Mouse (Mus musculus): ENCODE data around the gene Kansl2.
"Not testable (repeated sequence)": the region's sequence is repeated elsewhere in the genome, so short reads cannot be mapped to it uniquely, and the experiment has no call there.

The Kansl2 gene

GRCm38 (mm10) chr15:98535921-98536320, 1.9 kb upstream of the Kansl2 start:
- no peak for DNase-seq

GRCm38 (mm10) chr15:98533035-98533531, 981 bp downstream of the Kansl2 start:
- no peak for DNase-seq

GRCm38 (mm10) chr15:98532281-98532680, 1.8 kb downstream of the Kansl2 start:
- DNase-seq = no peak

- no peak for DNase-seq
These were observed 5.9 kb downstream of the Kansl2 start for GRCm38 (mm10) chr15:98528066-98528563.

- no peak for DNase-seq
These were observed 6.8 kb downstream of the Kansl2 start for GRCm38 (mm10) chr15:98527056-98527771.

- no peak for DNase-seq
These were observed 8.0 kb downstream of the Kansl2 start for GRCm38 (mm10) chr15:98526057-98526456.

- no peak for DNase-seq
These were observed 12.8 kb downstream of the Kansl2 start for GRCm38 (mm10) chr15:98521245-98521644.

- no peak for DNase-seq
These were observed 16.4 kb downstream of the Kansl2 start for GRCm38 (mm10) chr15:98517380-98518355.

- DNase-seq = not testable (repeated sequence)
These were observed 19.2 kb downstream of the Kansl2 start for GRCm38 (mm10) chr15:98514845-98515244.

GRCm38 (mm10) chr15:98514146-98514545, 19.9 kb downstream of the Kansl2 start:
- peak; percentile 47 to 69 for DNase-seq

GRCm38 (mm10) chr15:98513676-98514075, 20.4 kb downstream of the Kansl2 start:
- DNase-seq = not testable (repeated sequence)

GRCm38 (mm10) chr15:98512799-98513321, 21.2 kb downstream of the Kansl2 start:
- no peak for DNase-seq

- DNase-seq = no peak
These were observed 21.8 kb downstream of the Kansl2 start for GRCm38 (mm10) chr15:98512232-98512631.

- DNase-seq = peak; percentile 52 to 63
These were observed 22.6 kb downstream of the Kansl2 start for GRCm38 (mm10) chr15:98511386-98511928.

GRCm38 (mm10) chr15:98510438-98511385, 23.4 kb downstream of the Kansl2 start:
- peak; percentile 63 to 72 for DNase-seq

GRCm38 (mm10) chr15:98509387-98509786, 24.7 kb downstream of the Kansl2 start:
- no peak for DNase-seq

GRCm38 (mm10) chr15:98507321-98507720, 26.7 kb downstream of the Kansl2 start:
- DNase-seq = no peak

GRCm38 (mm10) chr15:98506253-98506957, 27.7 kb downstream of the Kansl2 start:
- no peak for DNase-seq

GRCm38 (mm10) chr15:98504514-98504913, 29.6 kb downstream of the Kansl2 start:
- DNase-seq = peak; percentile 50 to 66

- DNase-seq = no peak
These were observed 30.7 kb downstream of the Kansl2 start for GRCm38 (mm10) chr15:98503317-98503716.

- DNase-seq = no peak
These were observed 36.4 kb downstream of the Kansl2 start for GRCm38 (mm10) chr15:98497631-98498030.
